Mouse (Mus musculus): ENCODE measurements around the gene Coq7. TPM values are rescaled to one million over a fixed set of nuclear protein-coding genes. Genes with fewer than 3 reads are reported as not detected.

Gene Coq7
- polyA plus RNA-seq, 1 experiment from 2014 or later = 114 TPM

DNA sequence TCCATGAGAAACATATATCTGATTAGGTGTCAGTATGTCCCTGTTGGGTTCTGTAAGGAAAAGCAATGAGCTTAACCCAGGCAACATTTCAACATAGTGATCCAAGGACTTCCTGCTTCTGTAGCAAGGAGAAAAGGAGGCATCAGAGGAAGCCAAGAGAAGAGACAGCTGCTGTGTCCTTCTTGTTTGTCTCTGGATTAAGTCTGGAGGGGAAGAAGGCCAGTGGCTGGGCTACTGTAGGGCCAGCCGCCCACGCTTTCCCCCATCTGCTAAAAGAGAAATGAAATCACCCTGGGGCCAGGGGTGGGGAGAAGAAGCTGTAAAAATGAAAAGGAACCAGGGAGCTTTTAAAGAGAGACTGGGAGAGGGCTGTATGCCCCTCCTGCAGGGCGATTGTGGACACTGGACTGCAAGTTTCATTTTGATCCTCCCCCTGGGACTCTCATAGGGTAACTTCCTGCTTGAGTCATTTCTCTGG, 54.3 kb downstream of the Coq7 start:
- DNase-seq (ENCODE audit: low spot score) = no peak
- no peak for ATAC-seq
- H3K9me3 ChIP-seq (replicated peaks; ENCODE audit: control insufficient read depth, low read length) = no peaks in the 10 kb centered on the region
- no peak overlapping the region for H3K4me3 ChIP-seq (ENCODE audit: low read depth, low read length)
- WGBS = 63% methylated on average over 3 of the region's 3 CpGs
- no peak overlapping the region for H3K27ac ChIP-seq (ENCODE audit: low read depth, low read length)
- no peak overlapping the region for H3K4me2 ChIP-seq (ENCODE audit: low read length)
- H3K36me3 ChIP-seq (ENCODE audit: control insufficient read depth, insufficient read depth, low read length) = no peaks in the 10 kb centered on the region
- no peaks in the 10 kb centered on the region for H3K27me3 ChIP-seq (replicated peaks; ENCODE audit: control insufficient read depth, insufficient read depth, low read length)
- no peaks in the 10 kb centered on the region for H3K4me1 ChIP-seq (ENCODE audit: control insufficient read depth, insufficient read depth, low read length)
- no peak overlapping the region for H3K9ac ChIP-seq (ENCODE audit: low read length)

DNA sequence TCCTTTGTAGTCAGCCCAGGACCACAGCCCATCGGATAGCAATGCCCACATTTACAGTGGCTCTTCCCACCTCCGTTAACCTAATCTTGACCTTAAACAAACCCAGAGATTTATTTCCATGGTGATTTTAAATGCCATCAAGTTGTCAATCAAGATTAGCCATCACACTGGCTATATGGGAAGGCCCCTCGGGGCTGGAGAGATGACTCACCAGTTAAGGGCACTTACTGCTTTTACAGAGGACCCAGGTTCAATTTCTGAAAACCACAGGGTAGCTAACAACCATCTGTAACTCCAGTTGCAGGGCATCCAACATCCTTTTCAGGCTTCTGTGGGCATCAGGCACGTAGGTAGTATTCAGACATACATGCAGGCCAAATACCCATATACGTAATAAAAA, 56.7 kb downstream of the Coq7 start:
- no peaks in the 10 kb centered on the region for H3K4me1 ChIP-seq (ENCODE audit: control insufficient read depth, insufficient read depth, low read length)
- DNase-seq (ENCODE audit: low spot score) = no peak
- H3K4me3 ChIP-seq (ENCODE audit: low read depth, low read length) = no peak overlapping the region
- H3K9ac ChIP-seq (ENCODE audit: low read length) = no peak overlapping the region
- no peak for ATAC-seq
- no peak overlapping the region for H3K4me2 ChIP-seq (ENCODE audit: low read length)
- no peaks in the 10 kb centered on the region for H3K9me3 ChIP-seq (replicated peaks; ENCODE audit: control insufficient read depth, low read length)
- no peak overlapping the region for H3K27ac ChIP-seq (ENCODE audit: low read depth, low read length)
- 48% methylated on average over 5 of the region's 5 CpGs for WGBS
- H3K27me3 ChIP-seq (replicated peaks; ENCODE audit: control insufficient read depth, insufficient read depth, low read length) = no peaks in the 10 kb centered on the region
- H3K36me3 ChIP-seq (ENCODE audit: control insufficient read depth, insufficient read depth, low read length) = no peaks in the 10 kb centered on the region

DNA sequence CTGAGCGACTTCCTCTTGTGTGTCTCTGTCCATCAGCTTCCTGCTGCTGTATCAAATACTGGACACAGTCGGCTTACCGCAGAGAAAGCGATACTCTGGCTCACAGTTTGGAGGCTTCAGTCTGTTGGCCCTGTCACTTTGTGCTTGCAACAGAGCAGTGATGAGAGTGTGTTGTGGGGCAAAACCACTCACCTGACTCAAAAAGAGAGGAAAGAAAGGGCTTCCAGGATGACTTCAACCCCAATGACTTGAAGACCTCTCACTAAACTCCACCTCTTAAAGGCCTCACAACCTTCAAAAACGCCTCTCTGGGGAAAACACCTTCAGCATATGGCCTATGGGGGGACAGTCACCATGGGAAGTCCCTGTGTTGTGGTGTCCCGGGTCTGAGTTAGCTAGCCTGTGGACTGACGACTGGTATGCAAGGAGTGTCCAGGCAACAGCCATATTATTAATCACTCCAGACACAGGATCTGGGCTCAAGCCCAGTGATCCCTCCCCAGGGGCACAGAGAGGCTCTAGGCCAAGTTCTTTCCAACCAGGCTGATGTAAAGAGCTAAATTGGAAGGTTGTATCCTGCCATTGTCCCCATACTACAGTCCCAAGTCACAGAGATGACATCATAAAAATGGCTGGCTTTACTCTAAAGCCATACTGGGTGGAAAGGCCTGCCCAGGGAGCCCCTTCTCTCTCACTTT, 58.0 kb downstream of the Coq7 start:
- H3K4me2 ChIP-seq (ENCODE audit: low read length) = no peak overlapping the region
- DNase-seq (ENCODE audit: low spot score) = no peak
- H3K36me3 ChIP-seq (ENCODE audit: control insufficient read depth, insufficient read depth, low read length) = no peaks in the 10 kb centered on the region
- H3K9me3 ChIP-seq (replicated peaks; ENCODE audit: control insufficient read depth, low read length) = no peaks in the 10 kb centered on the region
- H3K9ac ChIP-seq (ENCODE audit: low read length) = no peak overlapping the region
- 84% methylated on average over 7 of the region's 7 CpGs for WGBS
- no peaks in the 10 kb centered on the region for H3K27me3 ChIP-seq (replicated peaks; ENCODE audit: control insufficient read depth, insufficient read depth, low read length)
- no peak for ATAC-seq
- H3K4me3 ChIP-seq (ENCODE audit: low read depth, low read length) = no peak overlapping the region
- no peaks in the 10 kb centered on the region for H3K4me1 ChIP-seq (ENCODE audit: control insufficient read depth, insufficient read depth, low read length)
- no peak overlapping the region for H3K27ac ChIP-seq (ENCODE audit: low read depth, low read length)

DNA sequence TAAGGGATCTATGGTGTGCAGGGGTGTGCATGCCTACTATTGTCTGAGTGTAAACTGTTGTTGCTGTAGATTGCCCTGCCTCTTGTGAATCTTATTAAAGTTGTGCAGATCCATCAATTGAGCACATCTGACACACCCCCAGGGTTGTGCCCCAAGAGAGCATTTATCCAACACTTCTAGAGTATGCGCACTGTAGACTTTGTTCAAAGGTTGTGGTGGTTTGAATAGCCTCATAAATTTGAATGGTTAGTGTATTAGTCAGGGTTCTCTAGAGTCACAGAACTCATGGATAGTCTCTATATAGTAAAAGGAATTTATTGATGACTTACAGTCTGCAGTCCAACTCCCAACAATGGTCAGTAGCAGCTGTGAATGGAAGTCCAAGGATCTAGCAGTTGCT, 60.3 kb downstream of the Coq7 start:
- Histone ChIP-seq H3K27me3 (replicated peaks; ENCODE audit: control insufficient read depth, insufficient read depth, low read length) (no peaks in the 10 kb centered on the region), H3K36me3 (ENCODE audit: control insufficient read depth, insufficient read depth, low read length) (no peaks in the 10 kb centered on the region), H3K4me3 (ENCODE audit: low read depth, low read length) (no peak overlapping the region), H3K9ac (ENCODE audit: low read length) (no peak overlapping the region), H3K27ac (ENCODE audit: low read depth, low read length) (no peak overlapping the region), H3K9me3 (replicated peaks; ENCODE audit: control insufficient read depth, low read length) (no peaks in the 10 kb centered on the region), H3K4me2 (ENCODE audit: low read length) (no peak overlapping the region), H3K4me1 (ENCODE audit: control insufficient read depth, insufficient read depth, low read length) (no peaks in the 10 kb centered on the region)
- 95% methylated on average over 1 of the region's 1 CpGs for WGBS
- ATAC-seq = no peak
- DNase-seq (ENCODE audit: low spot score) = no peak

DNA sequence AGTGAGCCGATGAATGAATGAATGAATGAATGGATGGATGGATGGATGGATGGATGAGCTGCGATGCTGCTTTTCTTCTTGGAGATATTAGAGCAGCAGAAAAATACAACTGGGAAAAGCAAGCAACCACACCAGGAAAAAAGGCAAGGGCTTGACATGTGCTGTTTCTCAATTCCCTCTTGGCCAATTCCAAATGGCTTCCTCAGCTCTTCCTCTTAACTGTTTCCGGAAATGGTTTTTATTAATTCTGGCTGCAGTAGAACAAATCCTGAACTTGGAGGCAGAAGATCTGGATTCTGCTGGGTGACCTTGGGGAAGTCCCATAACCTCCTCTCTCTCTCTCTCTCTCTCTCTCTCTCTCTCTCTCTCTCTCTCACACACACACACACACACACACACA, 65.1 kb downstream of the Coq7 start:
- Histone ChIP-seq H3K27me3 (replicated peaks; ENCODE audit: control insufficient read depth, insufficient read depth, low read length) (no peaks in the 10 kb centered on the region), H3K9me3 (replicated peaks; ENCODE audit: control insufficient read depth, low read length) (no peaks in the 10 kb centered on the region), H3K27ac (ENCODE audit: low read depth, low read length) (no peak overlapping the region), H3K4me1 (ENCODE audit: control insufficient read depth, insufficient read depth, low read length) (0 out of 2 replicates have a peak, but pooled peaks cover 2% of the 10 kb centered on the region), H3K4me3 (ENCODE audit: low read depth, low read length) (no peak overlapping the region), H3K4me2 (ENCODE audit: low read length) (no peak overlapping the region), H3K36me3 (ENCODE audit: control insufficient read depth, insufficient read depth, low read length) (no peaks in the 10 kb centered on the region), H3K9ac (ENCODE audit: low read length) (no peak overlapping the region)
- DNase-seq (ENCODE audit: low spot score) (no peak), ATAC-seq (no peak)
- 93% methylated on average over 3 of the region's 3 CpGs for WGBS

DNA sequence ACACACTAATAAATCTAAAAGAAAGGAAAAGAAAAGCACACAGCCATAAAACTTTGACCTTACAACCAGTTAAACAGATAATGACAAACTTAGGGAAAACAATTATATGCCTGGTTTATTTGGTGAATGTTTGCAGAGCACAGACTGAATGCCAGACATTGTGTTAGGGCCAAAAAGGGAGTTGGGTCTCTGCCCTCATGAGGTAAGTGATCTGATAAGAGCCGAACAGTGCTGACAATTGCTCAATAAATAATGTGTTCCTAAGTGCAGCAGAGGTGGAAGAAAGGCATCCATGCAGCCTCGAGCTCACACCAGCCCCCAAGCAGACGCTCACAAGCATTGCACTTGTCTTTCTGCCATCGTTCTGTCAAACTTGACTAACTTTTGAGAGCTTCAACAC, 68.7 kb downstream of the Coq7 start:
- DNase-seq (ENCODE audit: low spot score) (no peak), ATAC-seq (no peak)
- 68% methylated on average over 4 of the region's 4 CpGs for WGBS
- Histone ChIP-seq H3K9me3 (replicated peaks; ENCODE audit: control insufficient read depth, low read length) (no peaks in the 10 kb centered on the region), H3K9ac (ENCODE audit: low read length) (no peak overlapping the region), H3K4me2 (ENCODE audit: low read length) (no peak overlapping the region), H3K4me3 (ENCODE audit: low read depth, low read length) (no peak overlapping the region), H3K27ac (ENCODE audit: low read depth, low read length) (no peak overlapping the region), H3K27me3 (replicated peaks; ENCODE audit: control insufficient read depth, insufficient read depth, low read length) (no peaks in the 10 kb centered on the region), H3K4me1 (ENCODE audit: control insufficient read depth, insufficient read depth, low read length) (0 out of 2 replicates have a peak, but pooled peaks cover 4% of the 10 kb centered on the region), H3K36me3 (ENCODE audit: control insufficient read depth, insufficient read depth, low read length) (no peaks in the 10 kb centered on the region)

DNA sequence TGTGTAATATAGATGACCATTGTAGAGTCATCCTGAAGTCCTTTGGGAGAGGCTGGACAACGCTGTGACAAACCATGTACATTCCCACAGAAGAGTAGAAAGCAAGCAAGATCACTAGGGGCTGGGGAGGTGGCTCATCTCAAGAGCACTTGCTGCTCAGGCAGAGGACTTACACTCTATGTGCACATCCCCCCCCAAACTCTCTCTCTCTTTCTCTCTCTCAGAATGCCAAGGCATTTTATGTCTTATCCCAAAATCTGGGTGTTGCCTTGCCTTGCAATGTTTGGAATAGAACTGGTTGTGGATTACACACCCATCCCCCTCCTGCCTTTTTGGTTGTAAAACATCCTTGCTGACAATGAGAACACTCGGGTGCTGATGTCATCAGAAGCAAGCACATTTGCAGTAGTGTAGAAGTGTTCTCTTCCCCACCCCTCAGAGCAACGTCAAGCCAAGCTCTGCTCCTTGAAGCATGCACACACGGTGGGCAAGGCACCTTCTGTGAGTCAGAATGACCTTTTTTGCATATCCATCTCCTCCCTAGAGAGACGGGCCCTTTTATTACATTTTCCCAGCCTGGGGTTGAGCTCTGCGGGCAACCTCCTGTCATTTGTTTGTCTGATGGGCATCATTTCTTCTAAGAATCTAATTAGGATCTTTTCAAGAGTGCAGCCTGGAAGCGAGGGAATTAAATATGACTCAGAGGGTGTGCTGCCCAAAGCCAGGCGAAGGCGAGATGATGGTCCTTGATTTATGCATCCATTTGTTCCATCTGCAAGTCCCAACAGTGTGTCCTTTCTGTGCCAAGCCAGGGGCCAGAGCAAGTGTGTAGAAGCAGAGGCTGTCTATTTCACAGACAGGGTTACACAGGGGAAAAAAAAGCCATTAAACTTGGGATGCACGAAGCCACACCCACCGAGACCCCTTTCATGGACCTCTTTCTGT, 70.1 kb downstream of the Coq7 start:
- ATAC-seq = peak; percentile 23; the same call in 1 of the 2 replicates
- WGBS = 30% methylated on average over 11 of the region's 11 CpGs
- Histone ChIP-seq H3K4me3 (ENCODE audit: low read depth, low read length) (no peak overlapping the region), H3K4me1 (ENCODE audit: control insufficient read depth, insufficient read depth, low read length) (0 out of 2 replicates have a peak, but pooled peaks cover 4% of the 10 kb centered on the region), H3K27me3 (replicated peaks; ENCODE audit: control insufficient read depth, insufficient read depth, low read length) (no peaks in the 10 kb centered on the region), H3K9me3 (replicated peaks; ENCODE audit: control insufficient read depth, low read length) (no peaks in the 10 kb centered on the region), H3K9ac (ENCODE audit: low read length) (no peak overlapping the region), H3K36me3 (ENCODE audit: control insufficient read depth, insufficient read depth, low read length) (no peaks in the 10 kb centered on the region), H3K27ac (ENCODE audit: low read depth, low read length) (no peak overlapping the region), H3K4me2 (ENCODE audit: low read length) (no peak overlapping the region)
- peak; percentile 26 for DNase-seq (ENCODE audit: low spot score)

DNA sequence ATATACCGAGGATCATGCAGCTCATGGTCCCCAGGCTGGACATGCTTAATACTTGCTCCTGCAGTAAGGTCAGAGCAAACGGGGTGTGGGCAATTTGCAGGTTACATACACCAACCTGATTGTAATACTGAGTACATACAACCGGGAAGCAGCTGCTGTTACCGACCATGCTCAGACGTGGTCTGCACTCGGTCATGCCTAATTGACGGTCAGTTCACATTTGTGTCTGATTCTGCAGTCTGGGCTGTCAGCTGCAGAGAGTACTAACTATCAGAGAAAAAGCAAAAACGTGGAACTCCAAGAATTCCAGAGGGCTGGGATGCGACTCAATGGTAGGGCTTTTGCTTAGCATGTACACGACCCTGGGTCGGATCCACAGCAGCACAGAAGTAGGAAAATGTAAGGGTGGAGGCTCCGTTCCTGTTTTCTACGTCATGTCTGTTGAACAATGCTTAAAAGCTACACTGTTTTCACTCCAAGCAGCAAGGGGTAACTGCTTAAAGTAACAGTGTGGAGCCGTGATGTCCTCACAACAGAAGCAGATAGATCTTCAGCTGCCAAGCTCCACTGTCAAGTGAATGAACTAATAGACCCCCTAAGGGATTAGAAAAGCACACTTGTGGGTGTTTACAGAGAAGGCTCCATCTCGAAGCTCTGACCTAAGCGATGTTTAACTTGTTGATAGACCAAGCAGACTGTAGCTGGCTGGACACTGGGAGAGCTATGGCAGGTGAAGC, 71.6 kb downstream of the Coq7 start:
- 66% methylated on average over 16 of the region's 16 CpGs for WGBS
- no peak for DNase-seq (ENCODE audit: low spot score)
- H3K9ac ChIP-seq (ENCODE audit: low read length) = no peak overlapping the region

More for the DNA sequence above, 71.6 kb downstream of the Coq7 start:
- H3K9me3 ChIP-seq (replicated peaks; ENCODE audit: control insufficient read depth, low read length) = no peaks in the 10 kb centered on the region
- H3K27me3 ChIP-seq (replicated peaks; ENCODE audit: control insufficient read depth, insufficient read depth, low read length) = no peaks in the 10 kb centered on the region
- no peak overlapping the region for H3K27ac ChIP-seq (ENCODE audit: low read depth, low read length)
- H3K4me2 ChIP-seq (ENCODE audit: low read length) = no peak overlapping the region
- H3K4me1 ChIP-seq (ENCODE audit: control insufficient read depth, insufficient read depth, low read length) = 0 out of 2 replicates have a peak, but pooled peaks cover 4% of the 10 kb centered on the region
- H3K36me3 ChIP-seq (ENCODE audit: control insufficient read depth, insufficient read depth, low read length) = no peaks in the 10 kb centered on the region
- no peak for ATAC-seq
- no peak overlapping the region for H3K4me3 ChIP-seq (ENCODE audit: low read depth, low read length)
